Mouse (Mus musculus): ENCODE measurements around the gene Rab31.

DNA sequence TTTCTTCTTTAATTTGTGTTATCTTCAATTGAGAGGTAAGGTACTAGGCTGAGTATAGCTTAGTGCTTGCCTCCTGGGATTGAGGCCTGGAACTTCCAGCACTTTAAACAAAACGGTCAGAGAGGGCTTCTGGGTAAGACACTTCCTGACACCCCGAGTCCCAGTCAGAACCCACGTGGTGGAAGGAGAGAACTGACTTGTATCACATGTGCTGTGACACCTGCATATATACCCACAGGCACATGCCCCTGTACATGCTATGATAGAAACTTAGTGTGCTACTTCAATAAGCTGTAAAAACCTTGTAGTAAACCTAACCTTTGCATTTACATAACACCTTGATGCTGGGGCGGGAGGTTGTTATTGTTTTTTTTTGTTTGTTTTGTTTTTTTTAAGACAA, 25.9 kb upstream of the Rab31 start:
- no peak for TF ChIP-seq CTCF (IDR thresholded peaks at IDR 0.05; ENCODE audit: control insufficient read depth, insufficient read depth, insufficient replicate concordance, low read depth, low read length)
- no peak for TF ChIP-seq POLR2A (IDR thresholded peaks at IDR 0.05; ENCODE audit: control insufficient read depth, low read depth, low read length)
